Mouse (Mus musculus): Measurements from ENCODE around the gene Golph3. TPM values are rescaled to one million over a fixed set of nuclear protein-coding genes. Genes with fewer than 3 reads are reported as not detected.

The Golph3 gene
- polyA plus RNA-seq (2012; fragmentation: generic; extraction: Trizol) = 42.3 TPM
- long read RNA-seq, experiment 1, transcript Golph3-201 (4 exons, 2,652 nt) = major isoform, 48 of 61 reads
- long read RNA-seq, experiment 1, partial matches to known transcripts = 9 of 61 reads
- long read RNA-seq, experiment 1, other reads (novel, unspliced or antisense) = 3 of 61 reads
- long read RNA-seq, experiment 2, transcript Golph3-201 (4 exons, 2,652 nt) = major isoform, 102 of 137 reads
- long read RNA-seq, experiment 2, partial matches to known transcripts = 28 of 137 reads
- long read RNA-seq, experiment 2, other reads (novel, unspliced or antisense) = 6 of 137 reads

GRCm38 (mm10) chr15:12321091-12321787 lies at the start of gene Golph3:
TSS of gene Golph3 (plus strand) at chr15:12321450.
- H3K79me3 ChIP-seq (ENCODE audit: low read depth) = peaks cover 48% of the 10 kb centered on the region
- TF ChIP-seq CEBPB (IDR thresholded peaks at IDR 0.05; ENCODE audit: low read depth) = no peak
- no peak for TF ChIP-seq FOSL1 (IDR thresholded peaks at IDR 0.05; ENCODE audit: insufficient read depth, low read length, poor library complexity, severe bottlenecking)
- no peak for TF ChIP-seq MYOG (IDR thresholded peaks at IDR 0.05; ENCODE audit: control insufficient read depth, extremely low read depth, insufficient read length)
- no peak for TF ChIP-seq CTCF (IDR thresholded peaks at IDR 0.05; ENCODE audit: control insufficient read depth, insufficient read depth, insufficient read length)
- peak within 1 kb of the TSS; percentile 96 for H3K4me3 ChIP-seq (ENCODE audit: insufficient read depth, poor library complexity, severe bottlenecking)
- peaks cover 50% of the 10 kb centered on the region for H3K79me2 ChIP-seq (ENCODE audit: control insufficient read depth, insufficient read depth)
- H3K27me3 ChIP-seq (ENCODE audit: control insufficient read depth, insufficient read depth, insufficient read length) = no peaks in the 10 kb centered on the region
- peak within 1 kb of the TSS; percentile 97 for H3ac ChIP-seq (ENCODE audit: control insufficient read depth, insufficient read length, low read depth)
- H3K36me3 ChIP-seq (ENCODE audit: control insufficient read depth, insufficient read depth) = peaks cover 26% of the 10 kb centered on the region

DNA sequence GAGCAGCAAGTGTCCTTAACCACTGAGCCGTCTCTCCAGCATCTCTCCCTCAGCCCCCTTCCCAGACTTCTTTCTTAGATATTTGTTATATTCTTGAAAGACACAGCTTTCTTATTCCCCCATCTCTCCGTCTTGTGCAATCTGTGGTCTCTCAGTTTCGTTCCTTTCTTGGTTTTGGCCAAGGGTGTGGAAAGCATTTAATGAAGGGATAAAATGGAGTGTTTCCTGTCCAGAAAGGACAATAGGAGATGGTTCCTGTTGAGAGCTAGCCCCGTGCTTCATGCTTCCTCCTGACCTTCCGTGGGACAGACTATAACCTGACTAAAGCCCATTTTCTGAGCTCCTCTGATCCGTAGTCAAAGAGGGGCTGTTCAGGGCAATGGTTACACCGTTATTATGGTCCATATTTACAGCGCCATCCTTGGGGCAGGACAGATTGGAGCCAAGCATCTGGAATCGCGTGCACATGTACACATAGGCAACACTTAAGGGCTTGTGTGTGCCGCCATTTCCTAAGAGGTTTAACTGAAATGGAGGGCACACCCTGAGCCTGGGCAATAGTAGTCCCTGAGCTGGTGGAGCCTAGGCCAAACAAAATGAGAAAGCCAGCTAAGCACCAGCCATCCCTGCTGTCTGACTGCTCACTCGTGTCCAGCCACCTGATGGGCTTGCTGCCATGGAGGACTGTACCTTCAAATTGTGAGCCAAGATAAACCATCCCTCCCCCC lies 47.8 kb upstream of the Golph3 start:
- Histone ChIP-seq H3K4me3 (ENCODE audit: insufficient read depth, poor library complexity, severe bottlenecking) (no peak overlapping the region), H3K36me3 (ENCODE audit: control insufficient read depth, insufficient read depth) (peaks cover 28% of the 10 kb centered on the region), H3ac (ENCODE audit: control insufficient read depth, insufficient read length, low read depth) (no peak overlapping the region), H3K79me2 (ENCODE audit: control insufficient read depth, insufficient read depth) (no peaks in the 10 kb centered on the region), H3K27me3 (ENCODE audit: control insufficient read depth, insufficient read depth, insufficient read length) (no peaks in the 10 kb centered on the region), H3K79me3 (ENCODE audit: low read depth) (no peaks in the 10 kb centered on the region)
- no peak for TF ChIP-seq FOSL1 (IDR thresholded peaks at IDR 0.05; ENCODE audit: insufficient read depth, low read length, poor library complexity, severe bottlenecking)
- TF ChIP-seq USF1 (IDR thresholded peaks at IDR 0.05; ENCODE audit: low read depth) = no peak
- no peak for TF ChIP-seq MYOD1 (IDR thresholded peaks at IDR 0.05; ENCODE audit: control insufficient read depth, insufficient read length, low read depth)
- no peak for TF ChIP-seq CEBPB (IDR thresholded peaks at IDR 0.05; ENCODE audit: low read depth)
- TF ChIP-seq CTCF (IDR thresholded peaks at IDR 0.05; ENCODE audit: control insufficient read depth, insufficient read depth, insufficient read length) = no peak
- TF ChIP-seq MYOG (IDR thresholded peaks at IDR 0.05; ENCODE audit: control insufficient read depth, extremely low read depth, insufficient read length) = no peak
- TF ChIP-seq MAX (IDR thresholded peaks at IDR 0.05) = no peak

GRCm38 (mm10) chr15:12274053-12274769 lies 47.0 kb upstream of the Golph3 start:
- Histone ChIP-seq H3K36me3 (ENCODE audit: control insufficient read depth, insufficient read depth) (peaks cover 21% of the 10 kb centered on the region), H3ac (ENCODE audit: control insufficient read depth, insufficient read length, low read depth) (no peak overlapping the region), H3K27me3 (ENCODE audit: control insufficient read depth, insufficient read depth, insufficient read length) (no peaks in the 10 kb centered on the region), H3K79me2 (ENCODE audit: control insufficient read depth, insufficient read depth) (no peaks in the 10 kb centered on the region), H3K79me3 (ENCODE audit: low read depth) (no peaks in the 10 kb centered on the region), H3K4me3 (ENCODE audit: insufficient read depth, poor library complexity, severe bottlenecking) (no peak overlapping the region)
- TF ChIP-seq MYOD1 (IDR thresholded peaks at IDR 0.05; ENCODE audit: control insufficient read depth, insufficient read length, low read depth) (no peak), MYOG (IDR thresholded peaks at IDR 0.05; ENCODE audit: control insufficient read depth, extremely low read depth, insufficient read length) (no peak), CTCF (IDR thresholded peaks at IDR 0.05; ENCODE audit: control insufficient read depth, insufficient read depth, insufficient read length) (no peak), USF1 (IDR thresholded peaks at IDR 0.05; ENCODE audit: low read depth) (no peak), FOSL1 (IDR thresholded peaks at IDR 0.05; ENCODE audit: insufficient read depth, low read length, poor library complexity, severe bottlenecking) (no peak), MAX (IDR thresholded peaks at IDR 0.05) (no peak), CEBPB (IDR thresholded peaks at IDR 0.05; ENCODE audit: low read depth) (no peak)

DNA sequence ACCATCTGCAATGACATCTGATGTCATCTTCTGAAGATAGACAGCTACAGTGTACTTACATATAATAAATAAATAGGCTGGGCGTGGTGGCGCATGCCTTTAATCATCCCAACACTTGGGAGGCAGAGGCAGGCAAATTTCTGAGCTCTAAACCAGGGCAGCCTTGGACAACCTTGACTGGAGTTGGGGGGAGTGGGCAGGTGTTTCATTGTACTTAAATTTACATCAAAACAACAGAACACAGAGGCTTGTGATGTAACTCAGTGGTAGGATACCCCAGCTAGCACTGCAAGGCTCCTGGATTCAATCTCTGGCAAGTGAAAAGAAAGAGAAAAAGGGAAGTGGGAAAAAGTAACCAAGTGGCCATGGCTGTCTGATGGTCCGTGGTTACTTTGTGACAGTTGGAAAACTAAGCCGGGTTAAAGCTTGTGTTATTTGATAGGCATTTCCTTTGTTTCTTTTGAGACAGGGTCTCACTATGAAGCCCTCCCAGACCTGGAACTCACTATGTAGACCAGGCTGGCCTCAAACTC lies 46.1 kb upstream of the Golph3 start:
- H3K36me3 ChIP-seq (ENCODE audit: control insufficient read depth, insufficient read depth) = peaks cover 12% of the 10 kb centered on the region
- no peak overlapping the region for H3ac ChIP-seq (ENCODE audit: control insufficient read depth, insufficient read length, low read depth)
- TF ChIP-seq USF1 (IDR thresholded peaks at IDR 0.05; ENCODE audit: low read depth) = no peak
- no peak for TF ChIP-seq FOSL1 (IDR thresholded peaks at IDR 0.05; ENCODE audit: insufficient read depth, low read length, poor library complexity, severe bottlenecking)
- TF ChIP-seq MYOG (IDR thresholded peaks at IDR 0.05; ENCODE audit: control insufficient read depth, extremely low read depth, insufficient read length) = no peak
- H3K4me3 ChIP-seq (ENCODE audit: insufficient read depth, poor library complexity, severe bottlenecking) = no peak overlapping the region
- H3K79me3 ChIP-seq (ENCODE audit: low read depth) = no peaks in the 10 kb centered on the region
- no peaks in the 10 kb centered on the region for H3K27me3 ChIP-seq (ENCODE audit: control insufficient read depth, insufficient read depth, insufficient read length)
- H3K79me2 ChIP-seq (ENCODE audit: control insufficient read depth, insufficient read depth) = no peaks in the 10 kb centered on the region

- H3ac ChIP-seq (ENCODE audit: control insufficient read depth, insufficient read length, low read depth) = no peak overlapping the region
- no peaks in the 10 kb centered on the region for H3K36me3 ChIP-seq (ENCODE audit: control insufficient read depth, insufficient read depth)
- no peak overlapping the region for H3K4me3 ChIP-seq (ENCODE audit: insufficient read depth, poor library complexity, severe bottlenecking)
- H3K27me3 ChIP-seq (ENCODE audit: control insufficient read depth, insufficient read depth, insufficient read length) = no peaks in the 10 kb centered on the region
- H3K79me3 ChIP-seq (ENCODE audit: low read depth) = no peaks in the 10 kb centered on the region
- TF ChIP-seq MYOG (IDR thresholded peaks at IDR 0.05; ENCODE audit: control insufficient read depth, extremely low read depth, insufficient read length) = no peak
- no peak for TF ChIP-seq CEBPB (IDR thresholded peaks at IDR 0.05; ENCODE audit: low read depth)
- no peak for TF ChIP-seq CTCF (IDR thresholded peaks at IDR 0.05; ENCODE audit: control insufficient read depth, insufficient read depth, insufficient read length)
- no peak for TF ChIP-seq FOSL1 (IDR thresholded peaks at IDR 0.05; ENCODE audit: insufficient read depth, low read length, poor library complexity, severe bottlenecking)
- no peak for TF ChIP-seq MYOD1 (IDR thresholded peaks at IDR 0.05; ENCODE audit: control insufficient read depth, insufficient read length, low read depth)
- TF ChIP-seq MAX (IDR thresholded peaks at IDR 0.05) = no peak
- no peak for TF ChIP-seq USF1 (IDR thresholded peaks at IDR 0.05; ENCODE audit: low read depth)
- H3K79me2 ChIP-seq (ENCODE audit: control insufficient read depth, insufficient read depth) = no peaks in the 10 kb centered on the region
Measured at GRCm38 (mm10) chr15:12279816-12280215, 41.4 kb upstream of the Golph3 start.
